Mouse (Mus musculus) urinary bladder, postnatal 25 days (tissue): ENCODE measurements around the gene Cldn7.
"Not testable (repeated sequence)": the region's sequence is repeated elsewhere in the genome, so short reads cannot be mapped to it uniquely, and the experiment has no call there.

Source experiments
- DNase-seq: peaks from one replicate; pipeline ENCODE4 v3.0.0; 2022; ENCODE audit warnings: low spot score

Cldn7 gene

GRCm38 (mm10) chr11:70014880-70015558 lies 50.4 kb downstream of the Cldn7 start, which contains the start of gene Acadvl:
TSS of gene Acadvl (minus strand) at chr11:70015411.
- DNase-seq, result peak; percentile 83

DNA sequence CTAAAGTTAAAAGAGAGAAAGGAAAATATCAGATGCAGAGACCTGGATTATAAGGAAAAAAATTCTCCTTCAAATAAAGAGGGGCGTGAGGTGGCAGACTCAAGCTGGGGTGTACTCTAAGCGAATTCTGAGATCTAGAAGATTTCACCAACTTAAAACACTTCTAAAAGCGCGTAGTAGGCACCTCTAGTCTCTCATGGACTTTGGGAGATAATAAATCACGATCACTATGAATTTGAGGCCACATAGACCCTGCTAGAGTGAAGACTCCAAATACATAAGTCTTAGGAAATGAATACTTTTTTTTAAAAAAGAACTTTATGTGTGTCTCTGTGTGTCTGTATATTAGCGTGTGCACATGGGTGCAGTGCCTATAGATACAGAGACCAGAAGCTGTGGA lies 51.1 kb downstream of the Cldn7 start:
- no peak for DNase-seq

- DNase-seq, result not testable (repeated sequence)
Observed at GRCm38 (mm10) chr11:70016177-70016576, 51.6 kb downstream of the Cldn7 start.

GRCm38 (mm10) chr11:70016669-70017068 lies 52.1 kb downstream of the Cldn7 start, which contains the start of gene Dlg4:
TSS of gene Dlg4 (plus strand) at chr11:70016942.
- DNase-seq, result no peak

DNA sequence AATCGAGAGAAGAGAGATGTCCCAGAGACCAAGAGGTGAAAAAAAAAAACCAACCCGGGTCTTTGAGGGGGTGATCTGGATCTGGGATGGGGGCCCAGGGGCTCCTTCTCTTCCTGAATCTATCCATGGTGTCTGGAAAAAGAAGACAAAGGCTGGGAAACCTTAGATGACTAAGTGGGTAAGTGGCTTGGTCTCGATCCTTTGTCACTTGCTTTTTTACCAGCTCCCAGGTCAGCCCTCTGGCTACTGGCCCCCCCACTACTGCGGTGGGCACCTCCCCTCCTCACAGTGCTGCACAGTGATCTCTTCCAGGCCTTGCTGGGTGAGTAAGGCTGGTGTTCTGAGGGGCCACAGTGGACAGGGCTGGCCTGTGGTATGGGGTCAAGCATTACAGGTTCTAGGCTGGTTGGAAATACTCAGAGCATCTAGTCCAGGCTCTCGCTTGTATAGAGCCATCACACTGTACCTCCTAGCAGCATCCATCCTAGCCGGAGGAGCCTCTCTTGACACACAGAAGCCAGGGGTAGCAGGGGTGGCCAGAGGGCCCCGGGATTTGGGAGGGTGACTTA lies 52.7 kb downstream of the Cldn7 start:
- DNase-seq, result no peak
